Mouse (Mus musculus) heart, adult 2 months (tissue): ENCODE measurements around the gene Ppp4c. TPM values are rescaled to one million over a fixed set of nuclear protein-coding genes. Genes with fewer than 3 reads are reported as not detected.

Experiments used
- DNase-seq, 2 experiments: peaks; one replicate each; pipeline ENCODE4 v3.0.0; 2021
- H3K27ac ChIP-seq: fragments of 200-600 bp; 2 replicates; pipeline ENCODE4 v1.8.1; 2022
- H3K27me3 ChIP-seq: fragments of 200-500 bp; 2 replicates; pipeline ENCODE4 v1.6.1; 2012; ENCODE audit warnings: mild to moderate bottlenecking, low read length, inconsistent platforms, mixed read lengths; ENCODE audit not compliant: control insufficient read depth, insufficient read depth
- H3K36me3 ChIP-seq: fragments of 200-500 bp; 2 replicates; pipeline ENCODE4 v1.6.1; 2012; ENCODE audit warnings: low read length, inconsistent platforms; ENCODE audit not compliant: control insufficient read depth, insufficient read depth
- H3K4me1 ChIP-seq: fragments of 200-500 bp; 2 replicates; pipeline ENCODE4 v1.6.1; 2011; ENCODE audit warnings: low read length; ENCODE audit not compliant: control insufficient read depth, insufficient read depth
- H3K4me3 ChIP-seq: fragments of 200-600 bp; 2 replicates; pipeline ENCODE4 v1.8.1; 2022
- H3K79me2 ChIP-seq: fragments of 200-500 bp; replicated peaks from 2 replicates; pipeline ENCODE4 v1.6.1; 2012; ENCODE audit warnings: mild to moderate bottlenecking, inconsistent platforms, low read length, moderate library complexity, mixed read lengths; ENCODE audit not compliant: control insufficient read depth, insufficient read depth
- H3K9ac ChIP-seq: fragments of 200-500 bp; 2 replicates; pipeline ENCODE4 v1.6.1; 2012; ENCODE audit warnings: low read depth, mild to moderate bottlenecking, control low read depth, inconsistent platforms, low read length, mixed read lengths
- CTCF ChIP-seq: fragments of 200-600 bp; IDR thresholded peaks from 2 replicates; pipeline ENCODE4 v1.8.1; 2022; ENCODE audit warnings: antibody characterized with exemption, mild to moderate bottlenecking, moderate library complexity
- EP300 ChIP-seq: fragments of 200-500 bp; IDR thresholded peaks from 2 replicates; pipeline ENCODE4 v1.6.1; 2011; ENCODE audit warnings: low read depth, low read length, control low read depth; ENCODE audit not compliant: insufficient read depth
- POLR2A ChIP-seq: fragments of 200-500 bp; IDR thresholded peaks from 2 replicates; pipeline ENCODE4 v1.6.1; 2011; ENCODE audit warnings: mild to moderate bottlenecking, low read depth, low read length, control low read depth; ENCODE audit not compliant: insufficient read depth
- WGBS: fragments of 180-500 bp; shearing (Covaris S2); methylation state at CpG from one replicate; pipeline ENCODE4 v1.1.7; 2018; 5-methylcytosine and 5-hydroxymethylcytosine counted together
- intact Hi-C: fragments of 180-260 bp; cut with DNase I; formaldehyde crosslinking; loops from one replicate; pipeline ENCODE4 v1.15.1; 2025
- polyA plus RNA-seq: library from polyadenylated mRNA; depleted of rRNA; stranded (reverse); fragments of >200 nt; gene quantifications from 2 replicates; pipeline ENCODE4 v1.2.3, GENCODE M21; 2012
- total RNA-seq, 2 experiments: library from RNA; stranded (reverse); gene quantifications; 2 replicates each; pipeline ENCODE4 v1.2.3; 2021

Gene Ppp4c
- total and polyA plus RNA-seq, 3 experiments, result 31.8 to 65.6 (median 31.9) TPM

GRCm38 (mm10) chr7:126748824-126749223 is 43.5 kb downstream of the Ppp4c start:
- TF ChIP-seq CTCF (no peak), POLR2A (no peak), EP300 (no peak)
- Histone ChIP-seq H3K4me3 (no peak overlapping the region), H3K4me1 (0 out of 2 replicates have a peak, but pooled peaks cover 1% of the 10 kb centered on the region), H3K27ac (no peak overlapping the region), H3K27me3 (no peaks in the 10 kb centered on the region), H3K79me2 (no peaks in the 10 kb centered on the region), H3K9ac (no peak overlapping the region), H3K36me3 (no peaks in the 10 kb centered on the region)
- 63% methylated on average over 7 of the region's 7 CpGs for WGBS
- no peak for DNase-seq
- intact Hi-C loops, result no loop called here

GRCm38 (mm10) chr7:126746798-126747197 is 45.5 kb downstream of the Ppp4c start:
- no peaks in the 10 kb centered on the region for H3K79me2 ChIP-seq
- H3K27me3 ChIP-seq, result no peaks in the 10 kb centered on the region
- WGBS, result 21% methylated on average over 6 of the region's 6 CpGs
- intact Hi-C loops, result no loop called here
- TF ChIP-seq CTCF (no peak), EP300 (no peak), POLR2A (no peak)
- H3K4me1 ChIP-seq, result 0 out of 2 replicates have a peak, but pooled peaks cover 1% of the 10 kb centered on the region
- peak overlapping the region; percentile 49 for H3K27ac ChIP-seq
- no peaks in the 10 kb centered on the region for H3K36me3 ChIP-seq
- H3K9ac ChIP-seq, result no peak overlapping the region
- H3K4me3 ChIP-seq, result no peak overlapping the region
- DNase-seq, result peak in 1 of 2 experiments; percentile 55

- no peaks in the 10 kb centered on the region for H3K27me3 ChIP-seq
- peak in 1 of 2 experiments; percentile 53 for DNase-seq
- no peaks in the 10 kb centered on the region for H3K79me2 ChIP-seq
- H3K36me3 ChIP-seq, result no peaks in the 10 kb centered on the region
- H3K27ac ChIP-seq, result peak overlapping the region; percentile 49; the same call in 1 of the 2 replicates
- H3K4me3 ChIP-seq, result no peak overlapping the region
- WGBS, result 62% methylated on average over 12 of the region's 12 CpGs
- H3K9ac ChIP-seq, result no peak overlapping the region
- H3K4me1 ChIP-seq, result 0 out of 2 replicates have a peak, but pooled peaks cover 1% of the 10 kb centered on the region
- intact Hi-C loops, result no loop called here
- TF ChIP-seq POLR2A (no peak), EP300 (no peak), CTCF (no peak)
Measured at GRCm38 (mm10) chr7:126746066-126746465, 46.2 kb downstream of the Ppp4c start.

- Histone ChIP-seq H3K4me3 (no peak overlapping the region), H3K27me3 (no peaks in the 10 kb centered on the region), H3K9ac (no peak overlapping the region), H3K36me3 (no peaks in the 10 kb centered on the region), H3K27ac (no peak overlapping the region), H3K79me2 (no peaks in the 10 kb centered on the region), H3K4me1 (0 out of 2 replicates have a peak, but pooled peaks cover 1% of the 10 kb centered on the region)
- 88% methylated on average over 13 of the region's 13 CpGs for WGBS
- TF ChIP-seq CTCF (no peak), POLR2A (no peak), EP300 (no peak)
- intact Hi-C loops, result no loop called here
- DNase-seq, result no peak
Measured at GRCm38 (mm10) chr7:126741964-126742482, 50.3 kb downstream of the Ppp4c start.

- Histone ChIP-seq H3K4me3 (no peak overlapping the region), H3K9ac (no peak overlapping the region), H3K27me3 (no peaks in the 10 kb centered on the region), H3K4me1 (no peaks in the 10 kb centered on the region), H3K27ac (no peak overlapping the region), H3K79me2 (no peaks in the 10 kb centered on the region), H3K36me3 (no peaks in the 10 kb centered on the region)
- no peak for DNase-seq
- intact Hi-C loops, result no loop called here
- TF ChIP-seq EP300 (no peak), CTCF (no peak)
- 76% methylated on average over 5 of the region's 5 CpGs for WGBS
Measured at GRCm38 (mm10) chr7:126741452-126741851, 50.8 kb downstream of the Ppp4c start.

GRCm38 (mm10) chr7:126740977-126741376 is 51.3 kb downstream of the Ppp4c start:
- WGBS, result 54% methylated on average over 5 of the region's 5 CpGs
- intact Hi-C loops, result no loop called here
- H3K27me3 ChIP-seq, result no peaks in the 10 kb centered on the region
- no peaks in the 10 kb centered on the region for H3K4me1 ChIP-seq
- H3K4me3 ChIP-seq, result no peak overlapping the region
- no peak for TF ChIP-seq POLR2A
- no peak for TF ChIP-seq CTCF
- no peak for TF ChIP-seq EP300
- H3K27ac ChIP-seq, result no peak overlapping the region
- no peaks in the 10 kb centered on the region for H3K79me2 ChIP-seq
- no peak overlapping the region for H3K9ac ChIP-seq
- no peak for DNase-seq
- no peaks in the 10 kb centered on the region for H3K36me3 ChIP-seq
